ENCODE assay signal across 23 mouse cellular contexts in the genomic region with DNA sequence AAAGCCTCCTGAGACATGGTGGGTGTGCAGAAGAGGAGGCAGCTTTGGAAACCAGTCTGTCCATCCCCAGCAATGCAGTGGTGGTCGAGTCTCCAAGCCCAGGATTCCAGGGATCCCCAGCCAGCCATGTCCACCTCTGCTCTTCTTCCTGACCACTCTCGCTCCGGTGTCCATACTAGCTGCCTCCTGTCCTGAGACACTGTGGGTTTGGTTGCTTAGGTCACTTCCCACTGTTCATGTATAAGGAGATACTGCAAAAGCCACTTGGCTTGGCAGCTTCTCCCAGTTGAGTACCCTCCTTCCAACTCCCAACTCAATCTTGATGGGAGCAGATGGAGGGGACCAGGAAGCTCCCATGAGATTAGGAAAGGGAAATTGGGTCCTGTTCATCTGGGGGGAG. TPM values are rescaled to one million over a fixed set of nuclear protein-coding genes. Genes with fewer than 3 reads are reported as not detected.
DNase-seq lines count a peak whose midpoint lies in the region; ATAC-seq and TF ChIP-seq lines count a peak whose summit lies in the region.
"Had no signal": no experiment of that assay in that cellular context is flagged by ENCODE, and none has a peak within 500 bp of the region (broad histone marks: within the 10 kb centered on the region; RNA-seq: fewer than 3 reads in every experiment).

No protein-coding gene starts in this region.

- no peaks in the 10 kb centered on the region for H3K4me1 ChIP-seq in midbrain, embryonic 11.5 days (ENCODE audit: control insufficient read depth, insufficient read depth, low read length)
- peaks cover 4% of the 10 kb centered on the region for H3K4me1 ChIP-seq in midbrain, embryonic 13.5 days (replicated peaks)

- no peak overlapping the region for H3K9ac ChIP-seq in midbrain, embryonic 11.5 days (ENCODE audit: low read length)
- no peak overlapping the region for H3K9ac ChIP-seq in midbrain, embryonic 13.5 days (replicated peaks)

- no peak for TF ChIP-seq CTCF in gastrocnemius, adult 2 months (IDR thresholded peaks at IDR 0.05)

- H3K4me3 ChIP-seq in gastrocnemius, adult 2 months: no peak overlapping the region
- H3K4me3 ChIP-seq in midbrain, embryonic 11.5 days (ENCODE audit: low read depth, low read length): no peak overlapping the region
- no peak overlapping the region for H3K4me3 ChIP-seq in midbrain, embryonic 13.5 days (replicated peaks)

- H3K36me3 ChIP-seq in midbrain, embryonic 11.5 days (ENCODE audit: control insufficient read depth, insufficient read depth, low read length): no peaks in the 10 kb centered on the region
- no peaks in the 10 kb centered on the region for H3K36me3 ChIP-seq in midbrain, embryonic 13.5 days
- H3K36me3 ChIP-seq: G1E had no signal

- intact Hi-C loops in gastrocnemius, adult 2 months (cut with DNase I): loop anchor here (10.0 kb wide), 1 partner anchor 56 kb away; a partner anchor contains a TSS
- intact Hi-C loops in gastrocnemius, postnatal 36 days (cut with DNase I): no loop called here
- intact Hi-C loops in left cerebral cortex, postnatal 36 days (cut with DNase I): loop anchor here (10.0 kb wide), 1 partner anchor 136 kb away; a partner anchor contains a TSS

- WGBS in midbrain, embryonic 11.5 days: 75% methylated on average over 3 of the region's 3 CpGs
- WGBS in midbrain, embryonic 13.5 days: 85% methylated on average over 3 of the region's 3 CpGs

- no peak for ATAC-seq in midbrain, embryonic 11.5 days (ENCODE audit: low FRiP score)
- ATAC-seq in midbrain, embryonic 13.5 days: no peak
- ATAC-seq: activated CD4-positive, CD25-positive, alpha-beta regulatory T cell, adult 4 months; CD4-positive, CD25-positive, alpha-beta regulatory T cell, adult 4 months; Patski had no signal

- peak; percentile 59 for DNase-seq in gastrocnemius, adult 2 months
- no peak for DNase-seq in gastrocnemius, postnatal 36 days
- DNase-seq in midbrain, embryonic 11.5 days (ENCODE audit: low spot score, missing footprints): peak; percentile 12
- peak; percentile 77 for DNase-seq in skeletal muscle tissue, adult 2 months (ENCODE audit: low read depth, low spot score)
- DNase-seq in left cerebral cortex, postnatal 36 days (ENCODE audit: low spot score in 2 of 2): no peak
- DNase-seq: adrenal gland, adult 2 months; adrenal gland, adult 8-10 months; adrenal gland, postnatal 10 days; adrenal gland, postnatal 14 days; adrenal gland, postnatal 25 days; adrenal gland, postnatal 36 days; B cell, adult 2 months; cerebellum, adult 11 months; cerebellum, adult 11-12 months; cerebellum, adult 18-20 months had no signal

- H3K27ac ChIP-seq in gastrocnemius, adult 2 months: peak overlapping the region; percentile 87; the same call in 1 of the 2 replicates
- no peak overlapping the region for H3K27ac ChIP-seq in midbrain, embryonic 11.5 days (ENCODE audit: low read depth, low read length)
- H3K27ac ChIP-seq in midbrain, embryonic 13.5 days: no peak overlapping the region

- no peak overlapping the region for H3K4me2 ChIP-seq in midbrain, embryonic 11.5 days
- no peak overlapping the region for H3K4me2 ChIP-seq in midbrain, embryonic 13.5 days (replicated peaks)

- H3K9me3 ChIP-seq in midbrain, embryonic 11.5 days (ENCODE audit: control insufficient read depth, low read length): no peaks in the 10 kb centered on the region
- no peaks in the 10 kb centered on the region for H3K9me3 ChIP-seq in midbrain, embryonic 13.5 days
- H3K9me3 ChIP-seq: G1E had no signal

- H3K27me3 ChIP-seq in midbrain, embryonic 11.5 days (ENCODE audit: control insufficient read depth, insufficient read depth, low read length): no peaks in the 10 kb centered on the region
- peaks cover 5% of the 10 kb centered on the region; the same call in 1 of the 2 replicates for H3K27me3 ChIP-seq in midbrain, embryonic 13.5 days
- H3K27me3 ChIP-seq: CH12.LX had no signal

RNA-seq across cellular contexts. Expression of a gene that starts 14.6 kb away (rescaled TPM):
- total RNA-seq in gastrocnemius, adult 2 months (2021): 10 to 100 TPM; 11.7 to 16.0 TPM
- total RNA-seq in gastrocnemius, postnatal 36 days (2021): 10 to 100 TPM; 18.0 to 27.2 TPM
- polyA plus RNA-seq in midbrain, embryonic 11.5 days (2014; fragmentation: Nextera tagmentation; extraction: Ambion mirVana): 138 and 148 TPM in 2 replicates
- polyA plus RNA-seq in midbrain, embryonic 13.5 days (2015; fragmentation: Nextera tagmentation; extraction: Ambion mirVana): 115 and 121 TPM in 2 replicates
- total RNA-seq in left cerebral cortex, postnatal 36 days (2021): 10 to 100 TPM; 34.5 to 38.1 TPM

RNA-seq across cellular contexts. Expression of a gene that starts 17.7 kb away (rescaled TPM):
- total RNA-seq in gastrocnemius, adult 2 months (2021): over 10,000 TPM in 1 of 2 experiments, 1,000 to 10,000 TPM in 1; 9,151 to 16,547 TPM
- total RNA-seq in gastrocnemius, postnatal 36 days (2021): over 10,000 TPM; 16,417 to 20,637 TPM
- not detected in 2 replicates for polyA plus RNA-seq in midbrain, embryonic 11.5 days (2014; fragmentation: Nextera tagmentation; extraction: Ambion mirVana)
- polyA plus RNA-seq in midbrain, embryonic 13.5 days (2015; fragmentation: Nextera tagmentation; extraction: Ambion mirVana): 1.4 and 3.1 TPM in 2 replicates
- 100 to 1,000 TPM in 1 of 2 experiments, 10 to 100 TPM in 1; 73.3 to 114 TPM for total RNA-seq in left cerebral cortex, postnatal 36 days (2021)
- total RNA-seq: adrenal gland, adult 2 months; adrenal gland, adult 8-10 months; adrenal gland, postnatal 14 days; adrenal gland, postnatal 25 days; adrenal gland, postnatal 36 days; ES-E14; G1E; MEL had no signal
- polyA plus RNA-seq: activated CD4-positive, CD25-positive, alpha-beta regulatory T cell, adult 4 months; adrenal gland, adult 2 months; CD4-positive, CD25-positive, alpha-beta regulatory T cell, adult 4 months; G1E; Patski had no signal

RNA-seq across cellular contexts. Expression of a gene that starts 56.1 kb away (rescaled TPM):
- total RNA-seq in gastrocnemius, adult 2 months (2021): 1 to 10 TPM in 1 of 2 experiments, not detected in 1; 1.2 TPM
- total RNA-seq in gastrocnemius, postnatal 36 days (2021): 1 to 10 TPM in 1 of 2 experiments, under 1 TPM in 1; 0.91 to 1.2 TPM
- polyA plus RNA-seq in midbrain, embryonic 11.5 days (2014; fragmentation: Nextera tagmentation; extraction: Ambion mirVana): 6.9 and 7.9 TPM in 2 replicates
- 1.0 and 1.4 TPM in 2 replicates for polyA plus RNA-seq in midbrain, embryonic 13.5 days (2015; fragmentation: Nextera tagmentation; extraction: Ambion mirVana)
- total RNA-seq in left cerebral cortex, postnatal 36 days (2021): 1 to 10 TPM; 1.2 TPM

Comparison
In these comparisons a context has a peak if more than half of its experiments do, and no peak if none do; other contexts are left out.
1. DNase-seq: peak in gastrocnemius, adult 2 months (single experiment), midbrain, embryonic 11.5 days (single experiment) and skeletal muscle tissue, adult 2 months (single experiment); none in gastrocnemius, postnatal 36 days (0 of 2) and left cerebral cortex, postnatal 36 days (0 of 2).
2. RNA of a gene that starts 17.7 kb away (total RNA-seq): 16,417 to 20,637 TPM in gastrocnemius, postnatal 36 days and 9,151 to 16,547 TPM in gastrocnemius, adult 2 months; 73.3 to 114 TPM in left cerebral cortex, postnatal 36 days; every median in the first group is over 10 times any median in the second.